Mouse (Mus musculus) heart, postnatal 10 days (tissue): Measurements from ENCODE around the gene E030030I06Rik. TPM values are rescaled to one million over a fixed set of nuclear protein-coding genes. Genes with fewer than 3 reads are reported as not detected.

Experiments
- total RNA-seq, 2 experiments: library from RNA; stranded (reverse); gene quantifications; 2 replicates each; pipeline ENCODE4 v1.2.3; 2021

Gene E030030I06Rik
- total RNA-seq, 2 experiments from 2014 or later = 1.5 to 2.2 TPM

Other genes with a start within 250 kb of the E030030I06Rik start
- not detected for gene 4930444G20Rik, start 81.2 kb downstream of the E030030I06Rik start, total RNA-seq
- under 1 TPM; 0.45 to 0.57 TPM for gene Raet1e, start 9.3 kb upstream of the E030030I06Rik start, total RNA-seq
- gene H60b, start 9.3 kb upstream of the E030030I06Rik start, total RNA-seq = not detected
- under 1 TPM; 0.36 to 0.79 TPM for gene Raet1d, start 211.3 kb upstream of the E030030I06Rik start, total RNA-seq